Comparison of ENCODE assay signal across 23 mouse cellular contexts in genomic region chr16:21280200-21280627, GRCm38 (mm10).
A peak's percentile ranks its signal among the peaks of the same experiment; 100 is the strongest.
DNase-seq lines count a peak whose midpoint lies in the region; ATAC-seq lines count a peak whose summit lies in the region.
"Had no signal": no experiment of that assay in that cellular context is flagged by ENCODE, and none has a peak within 500 bp of the region (broad histone marks: within the 10 kb centered on the region; RNA-seq: fewer than 3 reads in every experiment).

No protein-coding gene starts in this region.

- no peaks in the 10 kb centered on the region for H3K36me3 ChIP-seq in midbrain, embryonic 11.5 days (ENCODE audit: control insufficient read depth, insufficient read depth, low read length)
- H3K36me3 ChIP-seq in midbrain, embryonic 13.5 days, result no peaks in the 10 kb centered on the region
- H3K36me3 ChIP-seq in embryonic facial prominence, embryonic 13.5 days, result no peaks in the 10 kb centered on the region
- H3K36me3 ChIP-seq: embryonic facial prominence, embryonic 12.5 days; forebrain, embryonic 12.5 days; forebrain, embryonic 15.5 days; heart, embryonic 13.5 days; hindbrain, embryonic 12.5 days; hindbrain, embryonic 15.5 days had no signal

- 89% methylated on average over 4 of the region's 4 CpGs for WGBS in midbrain, embryonic 11.5 days
- 95% methylated on average over 4 of the region's 4 CpGs for WGBS in midbrain, embryonic 13.5 days
- 94% methylated on average over 4 of the region's 4 CpGs for WGBS in embryonic facial prominence, embryonic 13.5 days

- H3K9ac ChIP-seq in midbrain, embryonic 11.5 days (ENCODE audit: low read length), result no peak overlapping the region
- H3K9ac ChIP-seq in midbrain, embryonic 13.5 days (replicated peaks), result no peak overlapping the region
- H3K9ac ChIP-seq in embryonic facial prominence, embryonic 13.5 days, result 0 out of 2 replicates have a peak overlapping the region, but pooled peaks have one; percentile 6
- H3K9ac ChIP-seq: embryonic facial prominence, embryonic 12.5 days; forebrain, embryonic 12.5 days; forebrain, embryonic 15.5 days; hindbrain, embryonic 12.5 days; hindbrain, embryonic 15.5 days had no signal

- no peaks in the 10 kb centered on the region; the same call in 1 of the 2 replicates for H3K27me3 ChIP-seq in midbrain, embryonic 11.5 days (ENCODE audit: control insufficient read depth, insufficient read depth, low read length)
- H3K27me3 ChIP-seq in midbrain, embryonic 13.5 days, result peaks cover 10% of the 10 kb centered on the region
- H3K27me3 ChIP-seq in embryonic facial prominence, embryonic 13.5 days, result no peaks in the 10 kb centered on the region
- H3K27me3 ChIP-seq: embryonic facial prominence, embryonic 12.5 days; hindbrain, embryonic 15.5 days had no signal

- no peak for ATAC-seq in midbrain, embryonic 11.5 days (ENCODE audit: low FRiP score)
- no peak for ATAC-seq in midbrain, embryonic 13.5 days
- no peak for ATAC-seq in embryonic facial prominence, embryonic 13.5 days (ENCODE audit: insufficient number of reproducible peaks, insufficient read depth, low FRiP score, low TSS enrichment, low read depth)
- ATAC-seq: activated CD4-positive, CD25-positive, alpha-beta regulatory T cell, adult 4 months; CD4-positive, CD25-positive, alpha-beta regulatory T cell, adult 4 months; forebrain, embryonic 15.5 days had no signal

- peak; percentile 34 to 45 for DNase-seq in lung, adult 18-20 months
- no peak for DNase-seq in lung, postnatal 10 days
- DNase-seq in midbrain, embryonic 11.5 days (ENCODE audit: low spot score, missing footprints), result peak; percentile 37
- DNase-seq in spleen, adult 12 weeks (ENCODE audit: low spot score), result no peak
- DNase-seq in cerebellum, postnatal 25 days, result no peak
- DNase-seq: adrenal gland, adult 8-10 months; adrenal gland, postnatal 25 days; cerebellum, adult 11-12 months; cerebellum, adult 8-10 months; cerebellum, postnatal 10 days; gastrocnemius, postnatal 25 days; heart, adult 18-20 months had no signal

- H3K9me3 ChIP-seq in midbrain, embryonic 11.5 days (ENCODE audit: control insufficient read depth, low read length), result no peaks in the 10 kb centered on the region
- 0 out of 2 replicates have a peak, but pooled peaks cover 3% of the 10 kb centered on the region for H3K9me3 ChIP-seq in midbrain, embryonic 13.5 days
- no peaks in the 10 kb centered on the region for H3K9me3 ChIP-seq in embryonic facial prominence, embryonic 13.5 days
- H3K9me3 ChIP-seq: forebrain, embryonic 15.5 days; hindbrain, embryonic 12.5 days; hindbrain, embryonic 15.5 days had no signal

- H3K27ac ChIP-seq in midbrain, embryonic 11.5 days (ENCODE audit: low read depth, low read length), result no peak overlapping the region
- H3K27ac ChIP-seq in midbrain, embryonic 13.5 days, result no peak overlapping the region
- H3K27ac ChIP-seq in embryonic facial prominence, embryonic 13.5 days, result no peak overlapping the region
- H3K27ac ChIP-seq: embryonic facial prominence, embryonic 12.5 days; forebrain, embryonic 12.5 days; forebrain, embryonic 15.5 days; hindbrain, embryonic 12.5 days; hindbrain, embryonic 15.5 days had no signal

- H3K4me3 ChIP-seq in midbrain, embryonic 11.5 days (ENCODE audit: low read depth, low read length), result no peak overlapping the region
- no peak overlapping the region for H3K4me3 ChIP-seq in midbrain, embryonic 13.5 days (replicated peaks)
- no peak overlapping the region for H3K4me3 ChIP-seq in embryonic facial prominence, embryonic 13.5 days
- H3K4me3 ChIP-seq: embryonic facial prominence, embryonic 12.5 days; erythroblast, embryonic 14.5 days; forebrain, embryonic 12.5 days; forebrain, embryonic 15.5 days; heart, embryonic 13.5 days; hindbrain, embryonic 12.5 days; hindbrain, embryonic 15.5 days had no signal

- peaks cover 2% of the 10 kb centered on the region; the same call in 1 of the 2 replicates for H3K4me1 ChIP-seq in midbrain, embryonic 11.5 days (ENCODE audit: control insufficient read depth, insufficient read depth, low read length)
- H3K4me1 ChIP-seq in midbrain, embryonic 13.5 days (replicated peaks), result peaks cover 6% of the 10 kb centered on the region; the same call in 1 of the 2 replicates
- H3K4me1 ChIP-seq in embryonic facial prominence, embryonic 13.5 days, result peaks cover 13% of the 10 kb centered on the region

- no peak overlapping the region for H3K4me2 ChIP-seq in midbrain, embryonic 11.5 days
- no peak overlapping the region for H3K4me2 ChIP-seq in midbrain, embryonic 13.5 days (replicated peaks)
- H3K4me2 ChIP-seq in embryonic facial prominence, embryonic 13.5 days, result no peak overlapping the region
- H3K4me2 ChIP-seq: embryonic facial prominence, embryonic 12.5 days; forebrain, embryonic 12.5 days; forebrain, embryonic 15.5 days; heart, embryonic 13.5 days; hindbrain, embryonic 12.5 days; hindbrain, embryonic 15.5 days had no signal

Comparison
In these comparisons a context has a peak if more than half of its experiments do, and no peak if none do; other contexts are left out.
1. DNase-seq: peak in lung, adult 18-20 months (2 of 2) and midbrain, embryonic 11.5 days (single experiment); none in lung, postnatal 10 days (single experiment), spleen, adult 12 weeks (single experiment) and cerebellum, postnatal 25 days (0 of 2).